Mouse (Mus musculus): Measurements from ENCODE around the gene Olfr1115.
"Not testable (repeated sequence)": the region's sequence is repeated elsewhere in the genome, so short reads cannot be mapped to it uniquely, and the experiment has no call there.

Gene Olfr1115

GRCm38 (mm10) chr2:87247713-87248112 is at the start of gene Olfr1115:
Gene Olfr1115 (plus strand): TSS chr2:87248013.
- no peak for DNase-seq (ENCODE audit: low spot score)

DNA sequence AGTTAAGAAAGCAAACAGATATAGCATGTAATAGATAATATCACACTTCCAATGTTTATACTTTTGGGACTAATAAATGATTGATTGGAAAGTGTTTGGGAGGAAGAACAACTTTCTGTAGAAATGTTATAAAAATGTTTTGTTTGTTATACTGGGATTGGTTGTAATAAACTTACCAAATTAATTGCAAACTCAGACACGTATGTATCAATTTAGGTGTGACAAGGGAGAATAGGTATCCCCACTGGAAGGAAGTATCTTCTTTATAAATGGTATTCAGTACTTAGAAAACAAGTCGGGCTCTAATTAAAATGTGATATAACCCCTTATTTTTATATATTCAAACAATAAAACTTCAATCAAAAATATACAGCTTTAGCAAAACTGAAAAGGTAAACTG is 39.1 kb upstream of the Olfr1115 start, which contains the start of gene Olfr1113:
Gene Olfr1113 (plus strand): TSS at position 301 of the 400 bp plus-strand sequence.
- no peak for DNase-seq (ENCODE audit: low spot score)

DNA sequence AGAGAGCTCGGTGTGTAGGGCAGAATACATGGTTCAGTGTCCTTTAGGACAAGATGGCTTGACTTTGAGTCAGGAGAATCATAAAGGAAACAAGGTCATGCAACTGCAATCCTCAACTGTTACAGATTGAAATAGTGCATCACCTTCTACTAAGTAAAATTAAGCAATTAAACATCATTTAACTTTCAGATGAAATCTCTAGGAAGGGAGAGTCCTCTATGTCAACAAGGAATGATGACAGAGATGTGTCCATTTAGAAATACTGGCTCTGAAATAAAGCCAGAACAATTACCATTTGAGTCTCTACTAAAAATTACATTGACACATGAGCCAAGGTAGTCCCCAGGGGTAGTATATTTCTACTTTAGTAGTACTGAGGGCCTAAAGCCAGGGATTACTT is 19.4 kb downstream of the Olfr1115 start, which contains the start of gene Olfr1116:
Gene Olfr1116 (plus strand): TSS at position 301 of the 400 bp plus-strand sequence.
- no peak for DNase-seq (ENCODE audit: low spot score)

GRCm38 (mm10) chr2:87293977-87294376 is 46.2 kb downstream of the Olfr1115 start:
- not testable (repeated sequence) for DNase-seq (ENCODE audit: low spot score)

Measured in left cerebral cortex, adult 11 months (tissue).